Comparison of ENCODE assay signal across 20 mouse cellular contexts in genomic region chr2:68915742-68916141, GRCm38 (mm10). TPM values are rescaled to one million over a fixed set of nuclear protein-coding genes. Genes with fewer than 3 reads are reported as not detected.
DNase-seq lines count a peak whose midpoint lies in the region; ATAC-seq and TF ChIP-seq lines count a peak whose summit lies in the region.
"Had no signal": no experiment of that assay in that cellular context is flagged by ENCODE, and none has a peak within 500 bp of the region (broad histone marks: within the 10 kb centered on the region; RNA-seq: fewer than 3 reads in every experiment).

No protein-coding gene starts in this region.

- H3K4me1 ChIP-seq in intestine, postnatal 0 days (replicated peaks; ENCODE audit: control insufficient read depth, insufficient read depth, low read length) = 0 out of 2 replicates have a peak, but pooled peaks cover under 1% of the 10 kb centered on the region
- H3K4me1 ChIP-seq: embryonic facial prominence, embryonic 10.5 days; forebrain, embryonic 10.5 days; hindbrain, embryonic 13.5 days; intestine, embryonic 15.5 days had no signal

- DNase-seq in layer of hippocampus, adult 2 months (ENCODE audit: low spot score in 2 of 2) = no peak
- no peak for DNase-seq in layer of hippocampus, postnatal 36 days
- peak; percentile 15 for DNase-seq in CD4-positive, CD25-positive, alpha-beta regulatory T cell, adult 2 months (ENCODE audit: low read depth, low spot score)
- DNase-seq in spleen, postnatal 36 days (ENCODE audit: low spot score in 2 of 2) = no peak
- no peak for DNase-seq in gastrocnemius, postnatal 10 days
- DNase-seq: adrenal gland, postnatal 14 days; cerebellum, postnatal 10 days; gastrocnemius, postnatal 14 days; heart, postnatal 14 days had no signal

- H3K27ac ChIP-seq in layer of hippocampus, adult 2 months = peak overlapping the region; percentile 28; the same call in 1 of the 2 replicates
- no peak overlapping the region for H3K27ac ChIP-seq in intestine, postnatal 0 days (ENCODE audit: low read depth, low read length)
- H3K27ac ChIP-seq: embryonic facial prominence, embryonic 10.5 days; forebrain, embryonic 10.5 days; heart, embryonic 13.5 days; hindbrain, embryonic 13.5 days; intestine, embryonic 15.5 days had no signal

- no peak overlapping the region for H3K4me3 ChIP-seq in layer of hippocampus, adult 2 months
- H3K4me3 ChIP-seq in intestine, postnatal 0 days (ENCODE audit: low read depth, low read length) = no peak overlapping the region
- H3K4me3 ChIP-seq: embryonic facial prominence, embryonic 10.5 days; erythroblast, embryonic 14.5 days; forebrain, embryonic 10.5 days; heart, embryonic 13.5 days; hindbrain, embryonic 13.5 days; intestine, embryonic 15.5 days had no signal

- TF ChIP-seq CTCF in layer of hippocampus, adult 2 months (conservative IDR thresholded peaks at IDR 0.05) = no peak
- no peak for TF ChIP-seq CTCF in intestine, postnatal 0 days (IDR thresholded peaks at IDR 0.05; ENCODE audit: low read depth)

- no peak overlapping the region for H3K9ac ChIP-seq in intestine, postnatal 0 days (ENCODE audit: low read depth, low read length)
- H3K9ac ChIP-seq: heart, embryonic 13.5 days; hindbrain, embryonic 13.5 days; intestine, embryonic 15.5 days had no signal

- H3K4me2 ChIP-seq in intestine, postnatal 0 days (replicated peaks; ENCODE audit: low read depth) = no peak overlapping the region
- H3K4me2 ChIP-seq: heart, embryonic 13.5 days; hindbrain, embryonic 13.5 days; intestine, embryonic 15.5 days had no signal

- H3K27me3 ChIP-seq in intestine, postnatal 0 days (replicated peaks; ENCODE audit: control insufficient read depth, insufficient read depth, low read length) = no peaks in the 10 kb centered on the region
- H3K27me3 ChIP-seq: heart, embryonic 13.5 days; hindbrain, embryonic 13.5 days; intestine, embryonic 15.5 days had no signal

- H3K36me3 ChIP-seq in intestine, postnatal 0 days (ENCODE audit: control insufficient read depth, insufficient read depth) = no peaks in the 10 kb centered on the region
- H3K36me3 ChIP-seq: forebrain, embryonic 10.5 days; heart, embryonic 13.5 days; hindbrain, embryonic 13.5 days; intestine, embryonic 15.5 days had no signal

- peak; percentile 54 for ATAC-seq in activated CD4-positive, CD25-positive, alpha-beta regulatory T cell, adult 4 months
- 0 out of 2 replicates have a peak, but pooled peaks have one; percentile 43 for ATAC-seq in monocyte, adult 5-6 weeks (replicated peaks; ENCODE audit: insufficient number of reproducible peaks, low FRiP score, low TSS enrichment, poor library complexity, severe bottlenecking)
- no peak for ATAC-seq in intestine, postnatal 0 days
- ATAC-seq: forebrain, embryonic 14.5 days; intestine, embryonic 15.5 days had no signal

- no peaks in the 10 kb centered on the region for H3K9me3 ChIP-seq in intestine, postnatal 0 days (ENCODE audit: control insufficient read depth)
- H3K9me3 ChIP-seq: embryonic facial prominence, embryonic 10.5 days; forebrain, embryonic 10.5 days; G1E; heart, embryonic 13.5 days; hindbrain, embryonic 13.5 days; intestine, embryonic 15.5 days had no signal

RNA-seq across cellular contexts. Expression of gene Cers6, which starts 54.5 kb away (rescaled TPM):
- 10 to 100 TPM; 92.2 to 97.2 TPM for total RNA-seq in layer of hippocampus, adult 2 months (2021)
- total RNA-seq in layer of hippocampus, postnatal 36 days (2021) = 100 to 1,000 TPM in 1 of 2 experiments, 10 to 100 TPM in 1; 96.5 to 109 TPM
- 1 to 10 TPM; 1.7 to 4.2 TPM for polyA plus RNA-seq in activated CD4-positive, CD25-positive, alpha-beta regulatory T cell, adult 4 months (2017; shearing (Covaris generic))
- 42.0 to 93.3 TPM (median 51.2 TPM) in 3 replicates for total RNA-seq in monocyte, adult 5-6 weeks (2017)
- polyA plus RNA-seq in intestine, postnatal 0 days (2015; fragmentation: Nextera tagmentation; extraction: Ambion mirVana) = 21.5 and 21.8 TPM in 2 replicates
- total RNA-seq in gastrocnemius, postnatal 10 days (2021) = 1 to 10 TPM; 5.2 to 6.3 TPM
